Mouse (Mus musculus) hindbrain, embryonic 14.5 days (tissue): Measurements from ENCODE around the gene Pibf1. TPM values are rescaled to one million over a fixed set of nuclear protein-coding genes. Genes with fewer than 3 reads are reported as not detected.

ENCODE experiments used
- ATAC-seq: fragments of 200-750 bp; cut with Nextera tagmentation; 2 replicates; pipeline ENCODE4 v1.8.0; 2017; ENCODE audit warnings: moderate number of reproducible peaks, mild to moderate bottlenecking, moderate TSS enrichment, moderate library complexity; ENCODE audit not compliant: low FRiP score
- DNase-seq: peaks from one replicate; pipeline ENCODE4 v3.0.0-alpha.2; 2015; ENCODE audit warnings: low spot score
- H3K27ac ChIP-seq: fragments of 300-500 bp; sonication (generic); 2 replicates; pipeline ENCODE4 v1.5.1; 2014; ENCODE audit warnings: mild to moderate bottlenecking, moderate library complexity
- H3K27me3 ChIP-seq: fragments of 300-500 bp; sonication (generic); 2 replicates; pipeline ENCODE4 v1.6.1; 2014; ENCODE audit warnings: mild to moderate bottlenecking, low read length, mixed read lengths; ENCODE audit not compliant: control insufficient read depth, insufficient read depth
- H3K36me3 ChIP-seq: fragments of 300-500 bp; sonication (generic); replicated peaks from 2 replicates; pipeline ENCODE4 v1.6.1; 2014; ENCODE audit not compliant: control insufficient read depth, insufficient read depth
- H3K4me1 ChIP-seq: fragments of 300-500 bp; sonication (generic); replicated peaks from 2 replicates; pipeline ENCODE4 v1.6.1; 2014; ENCODE audit warnings: antibody characterized with exemption, low read length, mixed read lengths; ENCODE audit not compliant: control insufficient read depth, insufficient read depth
- H3K4me2 ChIP-seq: fragments of 300-500 bp; sonication (generic); replicated peaks from 2 replicates; pipeline ENCODE4 v1.6.1; 2014; ENCODE audit warnings: mild to moderate bottlenecking, moderate library complexity
- H3K4me3 ChIP-seq: fragments of 300-500 bp; sonication (generic); replicated peaks from 2 replicates; pipeline ENCODE4 v1.5.1; 2014; ENCODE audit warnings: mild to moderate bottlenecking, low read length
- H3K9ac ChIP-seq: fragments of 300-500 bp; sonication (generic); 2 replicates; pipeline ENCODE4 v1.6.1; 2014
- H3K9me3 ChIP-seq: fragments of 300-500 bp; sonication (generic); 2 replicates; pipeline ENCODE4 v1.6.1; 2016; ENCODE audit warnings: low read length; ENCODE audit not compliant: control insufficient read depth
- WGBS: fragments of 180-500 bp; shearing (Covaris S2); extraction: QIAGEN DNeasy Blood & Tissue Kit; methylation state at CpG from one replicate; pipeline ENCODE4 v1.1.7; 2014; 5-methylcytosine and 5-hydroxymethylcytosine counted together
- polyA plus RNA-seq: library from polyadenylated mRNA; unstranded; fragments of >200 nt; fragmentation: Nextera tagmentation; extraction: Ambion mirVana; gene quantifications from 2 replicates; pipeline ENCODE4 v1.2.1, GENCODE M21; 2014

Gene Pibf1
- polyA plus RNA-seq, 1 experiment from 2014 or later = 18.5 TPM

DNA sequence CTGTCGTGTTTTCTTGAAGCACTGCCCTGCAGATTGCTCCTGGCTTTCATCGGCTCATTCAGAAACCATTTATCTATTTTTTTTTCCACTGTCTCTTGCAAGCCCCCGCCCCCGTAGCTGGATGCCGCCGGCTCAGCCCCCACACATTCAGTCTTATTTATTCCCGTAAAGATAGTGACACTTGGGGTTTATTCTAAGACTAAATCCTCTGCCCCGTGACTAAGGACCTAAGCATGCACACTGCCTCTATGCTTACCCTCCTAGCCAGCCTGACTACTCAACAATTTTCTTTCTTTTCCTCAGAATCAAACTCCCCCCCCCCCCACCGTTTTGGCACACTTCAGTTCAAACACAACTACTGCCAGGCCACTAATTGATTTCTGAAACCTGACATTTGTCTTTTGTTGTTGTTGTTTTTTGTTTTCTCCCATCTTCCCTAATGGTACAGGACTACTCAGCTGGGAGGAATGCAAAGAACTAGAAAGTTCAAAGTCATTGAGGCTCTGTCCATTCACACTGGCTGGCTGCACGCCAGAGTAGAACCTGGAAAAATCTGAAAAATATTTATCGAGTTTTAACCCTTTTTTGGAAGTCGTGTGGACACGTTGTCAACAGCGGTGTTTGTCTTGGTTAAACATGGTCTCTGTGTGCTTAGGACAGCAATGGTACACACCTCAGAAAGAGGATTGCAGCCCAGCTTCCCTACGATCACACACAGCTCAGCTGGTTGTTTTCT, 196.6 kb downstream of the Pibf1 start:
- Histone ChIP-seq H3K4me2 (no peak overlapping the region), H3K27ac (no peak overlapping the region), H3K9ac (no peak overlapping the region), H3K36me3 (no peaks in the 10 kb centered on the region), H3K4me1 (0 out of 2 replicates have a peak, but pooled peaks cover 4% of the 10 kb centered on the region), H3K4me3 (no peak overlapping the region), H3K27me3 (peaks cover 14% of the 10 kb centered on the region), H3K9me3 (no peaks in the 10 kb centered on the region)
- 53% methylated on average over 15 of the region's 15 CpGs for WGBS
- no peak for ATAC-seq
- no peak for DNase-seq

DNA sequence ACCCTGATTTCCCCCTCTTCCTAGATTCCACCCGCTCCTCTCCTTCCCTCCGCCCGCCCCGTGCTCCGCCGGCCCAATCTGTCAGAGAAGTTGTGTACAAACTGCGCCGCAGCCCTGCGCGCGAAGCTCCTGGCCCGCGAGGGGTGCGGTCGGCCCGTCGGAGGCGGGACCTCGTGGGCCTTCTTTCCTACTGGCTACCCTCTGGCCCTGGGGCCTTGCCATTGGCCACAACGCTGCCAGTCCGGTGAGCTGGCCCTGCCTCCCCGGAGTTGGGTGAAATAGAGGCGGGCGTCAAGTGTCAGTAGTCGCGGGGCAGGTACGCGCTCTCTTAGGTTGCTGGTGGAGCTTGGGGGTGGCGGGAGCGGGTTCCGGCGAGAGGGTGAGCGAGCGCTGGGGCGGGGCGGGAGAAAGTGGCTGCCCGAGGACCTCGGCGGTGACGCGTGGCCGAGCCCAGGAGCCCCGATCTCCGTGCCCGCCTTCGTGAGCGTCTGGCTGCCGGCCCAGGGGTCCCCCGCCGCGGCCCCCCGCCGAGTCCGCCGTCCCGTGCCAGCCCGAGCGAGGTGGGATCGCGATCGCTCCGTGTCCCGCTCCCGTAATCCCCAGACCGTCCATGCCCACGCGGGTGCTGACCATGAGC, 199.3 kb downstream of the Pibf1 start, which contains the start of gene Klf5:
TSS of gene Klf5 (plus strand) at position 307 of the 637 bp plus-strand sequence.
- DNase-seq = peak; percentile 87
- H3K27ac ChIP-seq = 0 out of 2 replicates have a peak within 1 kb of the TSS, but pooled peaks have one; percentile 20

DNA sequence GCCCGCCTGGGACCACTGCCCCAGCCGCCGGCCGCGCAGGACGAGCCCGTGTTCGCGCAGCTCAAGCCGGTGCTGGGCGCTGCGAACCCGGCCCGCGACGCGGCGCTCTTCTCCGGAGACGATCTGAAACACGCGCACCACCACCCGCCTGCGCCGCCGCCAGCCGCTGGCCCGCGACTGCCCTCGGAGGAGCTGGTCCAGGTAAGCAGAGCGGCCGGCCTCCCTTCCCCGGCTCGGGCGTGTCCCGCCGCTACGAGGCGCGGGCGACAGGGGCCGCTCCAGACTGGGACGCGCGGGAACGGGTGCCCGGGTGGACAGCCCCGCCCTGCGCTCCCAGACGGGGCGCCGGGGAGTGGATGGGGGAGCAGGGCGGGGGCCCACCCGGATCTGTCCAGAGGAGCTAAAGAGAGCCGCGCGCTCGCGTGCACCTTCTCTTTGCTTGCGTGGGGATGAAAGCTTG, 199.8 kb downstream of the Pibf1 start:
- under 1% methylated on average over 56 of the region's 60 CpGs for WGBS
- ATAC-seq = peak; percentile 87
- Histone ChIP-seq H3K4me3 (peak overlapping the region; percentile 83), H3K27me3 (peaks cover 23% of the 10 kb centered on the region), H3K4me1 (0 out of 2 replicates have a peak, but pooled peaks cover 4% of the 10 kb centered on the region), H3K36me3 (no peaks in the 10 kb centered on the region), H3K9me3 (no peaks in the 10 kb centered on the region), H3K27ac (0 out of 2 replicates have a peak overlapping the region, but pooled peaks have one; percentile 20), H3K4me2 (peak overlapping the region; percentile 97), H3K9ac (peak overlapping the region; percentile 72)
- DNase-seq = peak; percentile 56

More for the DNA sequence above, 199.3 kb downstream of the Pibf1 start, which contains the start of gene Klf5:
- no peaks in the 10 kb centered on the region for H3K9me3 ChIP-seq
- H3K4me1 ChIP-seq = 0 out of 2 replicates have a peak, but pooled peaks cover 4% of the 10 kb centered on the region
- H3K4me2 ChIP-seq = peak within 1 kb of the TSS; percentile 97
- peak; percentile 97 for ATAC-seq
- peak within 1 kb of the TSS; percentile 83 for H3K4me3 ChIP-seq
- H3K9ac ChIP-seq = peak within 1 kb of the TSS; percentile 72
- H3K36me3 ChIP-seq = no peaks in the 10 kb centered on the region
- H3K27me3 ChIP-seq = peaks cover 23% of the 10 kb centered on the region
- under 1% methylated on average over 53 of the region's 67 CpGs for WGBS

GRCm38 (mm10) chr14:99299701-99300191, 200.5 kb downstream of the Pibf1 start:
- H3K27ac ChIP-seq = no peak overlapping the region
- WGBS = 6% methylated on average over 21 of the region's 21 CpGs
- no peaks in the 10 kb centered on the region for H3K9me3 ChIP-seq
- no peaks in the 10 kb centered on the region for H3K36me3 ChIP-seq
- peak overlapping the region; percentile 72 for H3K9ac ChIP-seq
- peaks cover 23% of the 10 kb centered on the region for H3K27me3 ChIP-seq
- peak overlapping the region; percentile 83 for H3K4me3 ChIP-seq
- H3K4me1 ChIP-seq = 0 out of 2 replicates have a peak, but pooled peaks cover 4% of the 10 kb centered on the region
- ATAC-seq (no peak), DNase-seq (peak; percentile 53)
- H3K4me2 ChIP-seq = peak overlapping the region; percentile 97

- no peaks in the 10 kb centered on the region for H3K9me3 ChIP-seq
- no peak overlapping the region for H3K9ac ChIP-seq
- peaks cover 23% of the 10 kb centered on the region for H3K27me3 ChIP-seq
- H3K4me2 ChIP-seq = no peak overlapping the region
- H3K4me1 ChIP-seq = 0 out of 2 replicates have a peak, but pooled peaks cover 4% of the 10 kb centered on the region
- H3K27ac ChIP-seq = no peak overlapping the region
- H3K36me3 ChIP-seq = no peaks in the 10 kb centered on the region
- ATAC-seq (no peak), DNase-seq (no peak)
- 63% methylated on average over 11 of the region's 11 CpGs for WGBS
- no peak overlapping the region for H3K4me3 ChIP-seq
These were observed 202.2 kb downstream of the Pibf1 start for GRCm38 (mm10) chr14:99301472-99301871.

Other genes with a start within 250 kb of the Pibf1 start
- 0.78 TPM in 1 of 2 replicates, not detected in the other for gene Rpl36a-ps1, start 105.1 kb upstream of the Pibf1 start, polyA plus RNA-seq
- gene Mzt1, start 53.3 kb upstream of the Pibf1 start, polyA plus RNA-seq = 78.2 and 96.6 TPM in 2 replicates
- gene Bora, start 53.2 kb upstream of the Pibf1 start, polyA plus RNA-seq = 11.2 and 13.6 TPM in 2 replicates
- gene Dis3, start 346 bp downstream of the Pibf1 start, polyA plus RNA-seq = 28.8 and 30.9 TPM in 2 replicates
- 3.3 and 3.5 TPM in 2 replicates for gene Klf5, start 199.3 kb downstream of the Pibf1 start, polyA plus RNA-seq